Mouse (Mus musculus) urinary bladder, adult 18-20 months (tissue): ENCODE data around the gene Pum2.
A peak's percentile ranks its signal among the peaks of the same experiment; 100 is the strongest.
"Not testable (repeated sequence)": the region's sequence is repeated elsewhere in the genome, so short reads cannot be mapped to it uniquely, and the experiment has no call there.

ENCODE experiments used
- DNase-seq, 2 experiments: peaks; one replicate each; pipeline ENCODE4 v3.0.0; 2022; ENCODE audit warnings: low spot score in 2 of 2, mixed read lengths in 2 of 2

Pum2 gene

DNA sequence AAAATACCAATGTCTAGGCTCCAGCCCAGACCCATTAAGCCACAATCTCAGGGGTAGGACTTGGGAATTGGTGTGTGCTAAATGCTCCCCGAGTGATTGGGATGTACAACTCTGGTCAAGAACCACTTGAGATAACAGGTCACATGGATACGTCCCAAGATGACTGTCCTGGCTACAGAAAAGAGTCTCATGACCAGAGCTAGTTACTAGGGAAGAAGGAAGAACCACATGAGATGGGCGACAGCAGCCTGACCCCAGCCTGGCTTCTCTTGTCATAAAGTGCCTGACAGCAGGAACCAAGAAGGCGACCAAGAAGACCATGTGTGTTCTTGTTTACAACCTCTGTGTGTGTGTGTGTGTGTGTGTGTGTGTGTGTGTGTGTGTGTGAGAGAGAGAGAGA lies 4.5 kb upstream of the Pum2 start:
- no peak for DNase-seq

DNA sequence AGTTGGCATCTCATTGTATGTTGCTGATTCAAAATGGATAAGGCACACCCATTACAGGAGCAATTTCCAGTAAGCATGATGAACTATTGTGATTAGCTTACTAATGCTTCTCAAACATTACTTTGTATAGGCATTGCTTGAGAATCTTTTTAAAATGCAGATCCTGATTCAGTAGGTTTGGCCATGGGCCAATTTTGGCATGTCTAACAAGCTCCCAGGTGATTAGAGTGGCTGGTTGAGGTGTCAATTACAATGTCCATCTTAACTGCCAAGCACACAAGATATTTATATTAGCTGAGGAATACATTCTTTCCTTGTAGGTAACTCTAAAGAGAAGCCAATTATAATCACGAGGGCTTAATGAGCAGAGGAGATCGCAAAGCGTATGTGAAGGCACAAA lies 4.1 kb upstream of the Pum2 start:
- DNase-seq = no peak

DNA sequence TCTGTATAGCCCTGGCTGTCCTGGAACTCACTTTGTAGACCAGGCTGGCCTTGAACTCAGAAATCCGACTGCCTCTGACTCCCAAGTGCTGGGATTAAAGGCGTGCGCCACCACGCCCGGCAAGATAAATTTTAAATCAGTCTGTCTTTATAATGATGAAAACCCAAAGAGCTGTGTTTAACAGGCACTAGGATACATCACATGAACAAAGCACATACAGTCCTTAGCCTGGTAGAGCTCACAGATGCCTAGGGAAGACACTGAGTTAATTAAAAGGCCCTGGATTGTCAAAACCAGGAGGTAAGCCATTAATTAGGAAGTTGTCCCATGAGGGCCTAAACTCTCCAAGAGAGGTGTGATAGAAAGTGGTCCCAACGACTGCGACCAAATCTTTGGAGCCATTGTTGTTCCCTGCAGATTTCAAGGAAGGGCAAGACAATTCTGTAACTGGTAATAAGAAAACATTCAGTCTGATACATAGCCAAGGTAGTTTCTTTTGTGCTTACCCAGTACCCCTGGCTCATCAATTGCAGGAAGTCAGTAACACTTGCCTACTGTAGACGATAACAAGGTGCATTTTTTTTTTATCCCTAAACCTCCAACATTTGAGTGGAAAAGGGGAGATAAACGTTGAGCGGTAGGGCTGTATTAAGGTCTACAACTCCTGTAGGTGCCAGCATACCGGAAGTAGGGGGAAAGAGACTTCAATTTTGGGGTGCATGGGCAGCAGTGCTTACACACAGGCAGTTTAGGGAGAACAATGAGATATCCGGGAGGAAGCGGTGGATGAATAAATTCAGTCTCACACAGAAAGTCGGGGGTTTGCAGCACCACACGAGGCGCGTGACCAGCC lies 587 bp upstream of the Pum2 start:
- DNase-seq = no peak

DNA sequence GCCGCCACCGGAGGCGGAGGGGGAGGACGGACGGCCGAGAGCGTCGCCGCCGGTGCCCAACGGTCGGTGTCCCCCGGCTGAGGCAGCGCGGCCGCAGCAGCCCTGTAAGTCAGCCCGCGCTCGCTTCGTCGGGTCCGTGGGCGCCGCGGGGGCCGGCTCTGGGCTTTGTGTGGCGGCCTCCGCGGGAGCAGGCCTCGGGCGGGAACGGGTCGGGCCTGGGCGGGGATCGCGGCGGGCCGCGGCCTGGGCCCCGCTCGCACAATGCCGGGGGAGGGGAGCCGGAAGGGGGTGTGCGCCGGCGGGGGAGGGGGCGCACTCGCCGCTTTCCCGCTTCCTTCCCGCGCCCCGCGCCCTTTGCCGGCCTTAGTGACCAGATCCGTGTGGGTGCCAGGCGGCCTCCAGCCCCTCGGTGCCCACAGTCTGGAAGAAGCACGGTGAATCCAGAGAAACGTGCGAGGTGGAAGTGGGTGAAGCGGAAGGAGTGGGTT lies 487 bp downstream of the Pum2 start:
- DNase-seq = peak; percentile 45 to 59

DNA sequence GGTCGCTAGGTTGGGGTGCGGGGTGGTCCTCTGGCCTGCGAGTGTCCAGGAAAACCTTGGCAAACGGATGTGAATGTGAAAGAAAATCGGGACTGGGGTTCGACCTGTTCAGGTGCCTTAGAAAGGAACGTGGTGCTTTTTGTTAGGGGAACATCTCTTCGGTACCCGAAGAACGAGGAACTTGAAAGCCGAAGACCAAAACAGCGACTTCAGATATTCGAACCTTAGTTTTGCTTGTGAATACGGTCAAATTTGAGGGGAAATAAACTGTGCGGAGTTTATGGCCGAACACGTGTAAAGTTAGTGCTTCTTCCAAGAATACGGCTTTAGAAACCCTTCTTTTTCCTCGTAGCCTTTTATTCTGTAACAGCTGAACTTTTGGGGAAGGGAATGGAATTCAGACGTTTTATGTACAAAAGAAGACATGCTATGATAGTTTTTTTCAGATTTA lies 982 bp downstream of the Pum2 start:
- DNase-seq = no peak

DNA sequence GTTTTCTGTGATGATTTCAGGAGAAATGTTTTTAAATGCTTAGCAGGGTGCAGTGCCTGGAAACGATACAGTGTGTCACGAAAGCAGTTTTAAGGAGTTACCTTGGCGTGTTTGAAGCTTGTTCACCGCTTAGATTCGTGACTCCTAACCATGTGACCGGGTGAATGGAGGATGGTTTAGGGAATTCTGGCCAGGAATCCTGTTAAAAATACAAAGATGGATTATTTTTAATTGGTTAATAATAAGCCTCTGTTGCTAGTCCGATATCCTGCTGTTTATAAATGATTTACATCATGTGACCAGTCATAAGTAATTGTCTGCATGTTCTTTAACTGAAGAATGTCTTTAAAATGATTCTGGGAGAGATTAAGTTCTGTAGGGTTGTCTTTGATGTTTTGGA lies 1.4 kb downstream of the Pum2 start:
- no peak for DNase-seq

DNA sequence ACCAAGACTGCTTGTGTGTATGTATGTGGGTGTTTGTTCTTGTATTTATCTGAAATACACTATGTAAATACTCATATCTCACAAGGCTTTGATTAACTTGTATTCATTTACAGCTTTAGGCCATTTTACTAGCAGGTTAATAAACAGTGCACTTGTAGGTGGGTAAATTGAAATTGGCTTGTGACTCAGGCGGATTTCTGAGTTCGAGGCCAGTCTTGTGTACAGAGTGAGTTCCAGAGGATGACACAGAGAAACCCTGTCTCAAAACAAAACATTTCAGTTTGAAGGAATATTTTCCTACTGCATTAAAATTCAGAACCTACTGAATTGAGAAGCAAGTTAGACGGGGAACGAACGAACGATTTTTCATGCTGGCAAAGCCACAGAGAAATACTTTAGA lies 2.4 kb downstream of the Pum2 start:
- no peak for DNase-seq

DNA sequence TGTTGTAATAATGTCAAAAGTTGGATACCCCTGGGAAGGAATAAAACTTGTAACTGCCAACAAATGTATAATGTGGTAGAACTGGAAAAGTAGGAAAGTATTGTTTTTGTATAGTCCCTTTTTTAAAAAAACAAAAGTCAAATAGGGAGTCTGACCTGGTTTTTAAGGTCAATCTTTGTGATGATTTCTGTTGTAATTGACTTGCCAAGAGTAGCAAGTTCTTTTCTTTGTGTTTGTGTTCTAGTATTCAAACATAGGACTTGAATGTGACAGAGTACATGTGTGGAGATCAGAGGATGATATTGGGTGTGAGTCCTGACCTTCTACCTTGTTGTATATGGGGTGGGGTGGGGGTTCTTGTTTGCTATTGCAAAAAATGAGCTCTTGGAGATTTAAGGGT lies 4.0 kb downstream of the Pum2 start:
- DNase-seq = no peak

DNA sequence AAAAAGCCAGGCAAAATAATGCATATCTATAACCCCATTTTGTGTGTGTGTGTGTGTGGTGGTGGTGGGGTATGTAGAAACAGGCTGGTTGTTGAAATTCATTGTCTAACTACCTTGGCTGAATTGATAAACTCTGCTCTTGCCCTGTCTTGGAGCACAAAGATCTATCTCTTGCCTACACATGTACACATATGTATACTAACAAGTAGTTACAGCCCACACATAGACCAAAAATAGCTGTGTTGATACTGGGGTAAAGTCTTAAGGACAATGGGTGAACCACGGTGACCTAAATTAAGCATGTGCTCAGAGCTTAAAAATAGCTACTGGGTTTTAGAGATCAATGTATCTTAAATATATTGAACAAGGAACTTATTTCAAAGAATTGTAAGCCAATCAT lies 10.3 kb downstream of the Pum2 start:
- DNase-seq = no peak

DNA sequence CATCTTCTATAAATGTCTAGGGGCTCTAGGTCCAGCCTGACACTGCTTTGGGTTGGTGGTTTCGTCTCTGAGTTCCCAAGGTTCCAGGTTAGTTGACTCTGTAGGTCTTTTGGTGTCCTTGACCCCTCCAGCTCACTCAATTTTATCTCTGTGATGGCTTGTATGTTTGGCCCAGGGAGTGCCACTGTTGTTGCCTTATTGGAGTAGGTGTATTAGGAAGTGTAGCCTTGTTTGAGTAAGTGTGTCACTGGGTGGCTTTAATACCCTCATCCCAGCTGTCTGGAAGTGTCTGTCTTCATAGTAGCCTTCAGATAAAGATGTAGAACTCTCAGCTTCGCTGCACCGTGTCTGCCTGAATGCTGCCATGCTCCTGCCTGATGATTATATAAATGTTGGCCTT lies 11.1 kb downstream of the Pum2 start:
- DNase-seq = no peak

DNA sequence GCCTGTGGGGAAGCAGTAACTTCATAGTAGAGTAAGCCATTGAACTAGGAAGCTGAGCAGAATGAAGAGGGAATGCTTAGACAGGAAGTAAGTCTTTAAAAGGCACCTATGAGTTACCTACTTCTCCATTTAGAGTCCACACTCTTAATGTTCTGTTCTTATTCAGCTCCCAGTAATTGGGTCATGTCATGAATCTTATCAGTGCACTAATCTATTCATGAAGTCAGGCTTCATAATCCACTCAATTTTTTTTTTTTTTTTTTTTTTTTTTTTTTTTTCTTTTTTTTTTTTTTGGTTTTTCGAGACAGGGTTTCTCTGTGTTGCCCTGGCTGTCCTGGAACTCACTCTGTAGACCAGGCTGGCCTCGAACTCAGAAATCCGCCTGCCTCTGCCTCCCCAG lies 15.9 kb downstream of the Pum2 start:
- DNase-seq = not testable (repeated sequence)

DNA sequence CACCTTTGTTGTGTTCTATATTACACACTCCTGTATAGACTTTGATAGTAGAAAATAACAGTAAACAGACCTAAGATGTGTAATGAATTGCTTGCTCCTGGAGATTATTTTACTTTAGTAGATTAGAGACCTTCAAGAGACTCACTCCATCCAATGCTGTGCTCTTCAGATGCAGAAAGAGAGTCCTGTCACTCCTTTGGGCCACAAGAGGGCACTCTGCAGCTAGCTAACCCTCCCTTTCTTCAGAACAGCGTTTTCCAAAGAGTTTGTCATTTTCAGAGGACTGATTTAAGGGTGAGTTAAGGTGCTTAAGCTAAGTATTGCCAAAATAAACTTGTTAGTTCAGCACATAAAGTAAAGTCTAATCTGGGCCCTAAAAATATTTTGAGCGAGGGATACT lies 25.0 kb downstream of the Pum2 start:
- no peak for DNase-seq

DNA sequence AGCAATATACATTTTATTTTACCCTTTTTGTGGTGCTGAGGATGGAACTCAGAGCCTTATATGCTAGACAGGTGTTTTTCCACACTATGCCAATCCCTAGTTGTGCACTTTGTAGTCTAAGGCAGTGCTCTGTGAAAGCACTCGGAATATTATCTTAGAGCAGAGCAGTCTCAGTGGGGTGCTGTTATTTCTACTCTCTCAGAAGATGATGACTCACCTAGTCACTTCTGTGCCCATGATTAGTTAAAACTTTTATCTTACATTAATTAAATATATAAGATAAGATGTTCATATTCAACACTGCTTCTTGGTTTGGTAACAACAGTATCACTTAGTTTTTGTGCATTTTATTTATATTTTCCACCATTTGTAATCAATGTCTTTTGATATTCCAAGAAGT lies 30.1 kb downstream of the Pum2 start:
- no peak for DNase-seq

DNA sequence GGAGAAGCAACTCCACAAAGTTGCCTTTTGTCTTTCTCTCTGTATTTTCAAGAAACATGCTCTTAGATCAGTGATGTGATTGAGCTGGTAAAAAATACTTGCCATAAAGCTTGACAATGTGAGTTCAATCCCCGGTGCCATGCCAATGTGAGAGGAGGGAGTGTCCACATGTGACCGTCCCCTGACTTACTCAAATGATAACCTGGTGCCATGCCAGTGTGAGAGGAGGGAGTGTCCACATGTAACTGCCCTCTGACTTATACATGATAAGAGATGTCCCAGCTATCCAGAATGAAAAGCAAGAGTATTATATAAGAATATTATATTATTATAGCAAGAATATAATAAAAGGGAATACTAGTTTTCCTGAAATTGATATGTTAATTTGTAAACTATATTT lies 34.9 kb downstream of the Pum2 start:
- no peak for DNase-seq

DNA sequence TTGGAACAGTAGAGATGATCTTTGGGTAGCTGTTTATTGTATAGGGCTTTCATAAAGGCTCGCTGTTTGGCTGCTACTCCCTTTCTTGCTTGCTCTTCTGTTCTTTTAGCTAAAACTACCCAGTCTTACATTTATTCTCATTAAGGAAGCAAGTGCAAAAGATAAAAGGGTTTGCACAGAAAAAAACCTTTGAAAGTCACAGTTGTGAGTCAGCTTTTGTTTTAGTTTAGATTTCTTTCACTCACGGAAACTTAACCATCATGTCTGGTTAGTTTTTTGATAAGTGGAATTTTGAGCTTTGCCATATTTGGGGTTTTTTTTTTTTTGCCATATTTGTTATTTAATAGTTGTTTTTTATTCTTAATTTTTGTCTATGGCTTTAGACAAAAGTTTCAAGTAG lies 38.7 kb downstream of the Pum2 start:
- no peak for DNase-seq

DNA sequence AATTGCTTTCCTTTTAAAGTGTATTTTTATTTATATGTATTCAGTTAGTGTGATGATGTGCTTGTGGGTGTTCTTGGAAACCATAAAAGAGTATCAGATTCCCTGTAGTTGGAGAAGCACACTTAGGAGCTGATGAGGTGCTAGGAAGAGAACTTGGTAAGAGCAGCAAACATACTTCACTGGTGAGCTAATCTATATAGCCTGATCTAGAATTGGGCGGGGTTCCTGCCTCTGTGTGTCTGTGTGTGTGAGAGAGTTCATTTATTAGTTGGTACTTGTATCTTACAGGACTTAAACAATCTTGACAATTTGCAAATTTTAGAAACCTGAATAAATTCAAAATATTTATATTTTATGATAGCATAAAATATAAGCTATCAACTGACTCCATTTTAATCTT lies 42.2 kb downstream of the Pum2 start:
- no peak for DNase-seq

DNA sequence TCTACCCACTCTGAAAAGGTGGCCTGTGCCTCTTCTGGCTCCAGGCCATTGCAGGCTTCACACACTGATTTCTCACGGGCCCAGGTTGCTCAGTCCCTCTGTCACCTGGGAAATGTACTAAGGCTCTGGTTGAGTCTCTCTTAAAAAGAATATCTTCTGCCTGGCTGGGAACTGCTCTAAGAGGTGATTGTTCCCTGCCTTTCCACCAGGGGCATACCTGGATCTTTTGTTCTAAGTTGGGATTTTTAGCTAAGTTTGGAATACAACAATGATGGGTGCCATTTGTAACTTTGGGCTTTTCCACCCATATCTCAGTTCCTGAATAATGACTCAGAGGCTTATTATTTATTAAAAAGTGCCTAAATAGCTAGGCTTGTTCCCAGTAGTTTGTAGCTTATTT lies 53.0 kb downstream of the Pum2 start:
- DNase-seq = no peak

DNA sequence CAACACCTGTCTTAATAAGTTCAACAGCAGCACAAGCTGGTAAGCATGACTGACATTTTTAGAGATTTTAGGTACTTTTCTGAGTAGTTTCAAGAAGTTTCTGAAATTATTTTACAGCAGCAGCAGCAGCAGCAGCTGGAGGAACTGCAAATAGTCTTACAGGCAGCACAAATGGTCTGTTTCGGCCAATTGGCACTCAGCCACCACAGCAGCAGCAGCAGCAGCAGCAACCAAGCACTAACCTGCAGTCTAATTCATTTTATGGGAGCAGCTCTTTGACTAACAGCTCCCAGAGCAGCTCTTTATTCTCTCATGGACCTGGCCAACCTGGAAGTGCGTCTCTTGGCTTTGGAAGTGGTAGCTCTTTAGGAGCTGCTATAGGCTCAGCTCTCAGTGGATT lies 54.8 kb downstream of the Pum2 start:
- no peak for DNase-seq

DNA sequence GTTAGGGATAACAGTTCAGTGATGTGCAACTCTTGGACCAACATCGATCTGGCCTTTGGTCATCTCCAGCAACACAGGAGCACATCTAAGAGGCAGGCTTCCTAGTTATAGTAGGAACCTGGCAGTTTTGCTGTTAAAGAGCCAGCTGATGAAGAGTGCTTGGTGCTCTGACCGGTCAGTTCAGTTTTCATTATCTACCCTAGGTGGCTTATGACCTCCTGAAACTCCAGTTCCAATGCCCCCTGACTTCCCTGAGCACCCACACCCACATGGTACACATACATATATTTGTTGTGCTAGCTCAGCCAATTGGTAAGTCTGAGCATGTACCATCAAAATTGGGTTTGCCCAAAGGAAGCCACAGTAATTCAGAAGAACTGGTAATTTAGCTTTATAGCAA lies 79.7 kb downstream of the Pum2 start:
- peak in 1 of 2 experiments; percentile 41 for DNase-seq

DNA sequence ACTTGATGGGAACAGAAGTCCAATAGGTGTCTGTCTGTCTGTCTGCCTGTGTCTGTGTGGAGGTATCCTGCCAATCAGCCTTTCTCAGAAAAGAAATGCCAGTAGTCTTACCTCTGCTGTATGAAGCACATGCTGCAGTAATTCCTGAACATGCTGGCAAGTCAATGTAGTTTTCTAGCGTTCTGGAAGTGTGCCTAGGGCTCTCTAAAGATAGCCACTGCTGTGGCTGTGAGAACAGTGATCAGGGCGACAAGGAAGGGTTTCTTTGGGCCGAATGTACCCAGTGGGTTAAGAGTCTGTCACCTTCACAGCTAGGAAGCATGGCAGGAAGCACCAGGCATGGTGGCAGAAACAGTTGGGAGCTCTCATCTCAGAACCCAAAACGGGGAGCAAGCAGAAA lies 80.2 kb downstream of the Pum2 start:
- DNase-seq = no peak

DNA sequence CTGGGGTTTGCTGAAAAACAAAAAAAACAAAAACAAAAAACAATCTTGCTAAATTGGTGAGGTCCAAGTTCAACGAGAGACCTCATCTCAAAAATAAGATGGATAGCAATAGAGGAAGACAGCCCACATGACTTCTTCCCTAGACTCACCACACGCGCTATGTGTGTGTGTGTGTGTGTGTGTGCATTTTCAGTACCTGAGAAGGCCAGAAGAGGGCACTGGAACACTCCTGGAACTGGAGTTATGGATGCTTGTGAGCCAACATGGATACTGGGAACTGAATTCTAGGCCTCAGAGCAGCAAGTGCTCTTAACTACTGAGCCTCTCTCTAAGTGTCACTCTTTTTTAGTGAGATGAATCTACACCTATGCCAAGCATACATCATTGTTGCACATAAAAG lies 84.1 kb downstream of the Pum2 start:
- no peak for DNase-seq

DNA sequence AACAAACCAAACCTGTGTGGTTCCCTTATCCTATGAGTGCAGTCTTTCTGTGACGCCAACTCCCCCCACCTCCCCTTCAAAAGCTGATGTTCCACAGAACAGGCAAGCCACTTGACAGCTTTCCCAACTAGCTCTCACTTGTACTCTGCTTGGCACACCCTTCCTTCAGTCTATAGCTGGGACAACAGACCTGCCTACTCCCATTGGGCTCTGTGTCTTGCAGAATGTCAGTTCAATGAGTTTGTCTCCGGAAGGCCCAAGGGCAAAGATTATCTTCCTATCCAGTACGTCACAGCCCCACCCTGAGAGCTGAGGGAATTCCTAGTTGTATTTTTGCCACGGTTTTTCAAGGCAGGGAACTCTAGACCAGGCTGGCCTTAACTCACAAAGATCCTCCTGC lies 85.2 kb downstream of the Pum2 start:
- no peak for DNase-seq

DNA sequence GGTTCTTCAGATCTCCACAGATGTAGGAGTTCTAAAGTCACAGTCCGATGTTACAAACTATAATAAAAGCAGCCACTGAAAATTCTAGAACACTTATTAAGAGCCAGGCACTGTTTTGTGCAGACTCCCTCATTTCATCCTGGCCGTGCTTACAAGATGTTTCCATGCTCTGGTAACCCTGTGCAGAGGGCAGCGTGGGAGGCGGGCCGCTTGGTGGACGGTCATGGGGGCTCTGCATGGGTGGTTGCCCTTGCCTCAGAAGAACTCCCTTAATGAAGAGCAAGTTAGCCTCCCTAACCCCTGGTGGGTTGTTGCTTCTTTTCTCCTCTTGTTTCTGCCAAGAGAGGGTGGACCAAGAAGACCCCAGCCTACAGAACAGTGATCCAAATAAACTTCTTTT lies 85.8 kb downstream of the Pum2 start:
- no peak for DNase-seq

DNA sequence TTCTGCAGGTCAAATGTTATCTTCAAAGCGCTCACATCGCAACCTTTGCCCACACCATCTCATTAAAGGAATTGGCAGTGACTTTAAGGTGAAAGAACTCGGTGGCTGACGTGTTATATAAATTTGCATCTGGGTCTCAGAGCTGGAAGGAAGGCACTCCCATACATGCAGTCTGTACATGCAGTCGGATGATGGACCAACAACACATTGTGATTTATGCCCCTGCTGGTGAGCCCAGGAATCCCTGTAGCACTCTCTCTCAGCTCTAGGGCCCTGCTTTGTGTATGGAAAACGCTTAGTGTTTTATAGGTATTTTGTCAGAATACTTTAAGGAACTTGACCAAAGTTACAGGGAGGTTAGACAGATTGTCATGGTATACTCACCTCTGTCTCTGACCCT lies 86.6 kb downstream of the Pum2 start:
- no peak for DNase-seq
